Mouse (Mus musculus): ENCODE data around the gene Ube3b.

Gene Ube3b

GRCm38 (mm10) chr5:114422591-114422990 is 42.2 kb downstream of the Ube3b start:
- DNase-seq (ENCODE audit: low read depth in 2 of 2, low spot score in 2 of 2): no peak

GRCm38 (mm10) chr5:114423961-114424360 is 43.6 kb downstream of the Ube3b start:
- no peak for DNase-seq (ENCODE audit: low read depth in 2 of 2, low spot score in 2 of 2)

- DNase-seq (ENCODE audit: low read depth in 2 of 2, low spot score in 2 of 2): no peak
These were observed 46.3 kb downstream of the Ube3b start for GRCm38 (mm10) chr5:114426732-114427131.

GRCm38 (mm10) chr5:114428621-114429020 is 48.2 kb downstream of the Ube3b start:
- DNase-seq (ENCODE audit: low read depth in 2 of 2, low spot score in 2 of 2): no peak

- no peak for DNase-seq (ENCODE audit: low read depth in 2 of 2, low spot score in 2 of 2)
These were observed 49.4 kb downstream of the Ube3b start for GRCm38 (mm10) chr5:114429781-114430180.

GRCm38 (mm10) chr5:114434359-114434758 is 54.0 kb downstream of the Ube3b start:
- DNase-seq (ENCODE audit: low read depth in 2 of 2, low spot score in 2 of 2): no peak

GRCm38 (mm10) chr5:114435588-114435987 is 55.2 kb downstream of the Ube3b start:
- DNase-seq (ENCODE audit: low read depth in 2 of 2, low spot score in 2 of 2): no peak

- peak; percentile 93 to 95 for DNase-seq (ENCODE audit: low read depth in 2 of 2, low spot score in 2 of 2)
These were observed 63.4 kb downstream of the Ube3b start, which contains the start of the genes Mmab and Mvk for GRCm38 (mm10) chr5:114443566-114444367. Mmab (minus strand) TSS chr5:114444060. Mvk (plus strand) TSS chr5:114444269.

GRCm38 (mm10) chr5:114444368-114444692 is 63.9 kb downstream of the Ube3b start:
- no peak for DNase-seq (ENCODE audit: low read depth in 2 of 2, low spot score in 2 of 2)

GRCm38 (mm10) chr5:114449011-114449410 is 68.6 kb downstream of the Ube3b start:
- DNase-seq (ENCODE audit: low read depth in 2 of 2, low spot score in 2 of 2): no peak

GRCm38 (mm10) chr5:114456287-114456686 is 75.9 kb downstream of the Ube3b start:
- DNase-seq (ENCODE audit: low read depth in 2 of 2, low spot score in 2 of 2): no peak

- no peak for DNase-seq (ENCODE audit: low read depth in 2 of 2, low spot score in 2 of 2)
These were observed 76.7 kb downstream of the Ube3b start for GRCm38 (mm10) chr5:114456995-114457605.

GRCm38 (mm10) chr5:114461238-114461637 is 80.8 kb downstream of the Ube3b start:
- DNase-seq (ENCODE audit: low read depth in 2 of 2, low spot score in 2 of 2): peak; percentile 65 to 72

GRCm38 (mm10) chr5:114462067-114463040 is 81.9 kb downstream of the Ube3b start:
- DNase-seq (ENCODE audit: low read depth in 2 of 2, low spot score in 2 of 2): no peak

GRCm38 (mm10) chr5:114464561-114464960 is 84.2 kb downstream of the Ube3b start:
- DNase-seq (ENCODE audit: low read depth in 2 of 2, low spot score in 2 of 2): no peak

GRCm38 (mm10) chr5:114465641-114466040 is 85.2 kb downstream of the Ube3b start:
- no peak for DNase-seq (ENCODE audit: low read depth in 2 of 2, low spot score in 2 of 2)

GRCm38 (mm10) chr5:114467019-114467418 is 86.6 kb downstream of the Ube3b start:
- DNase-seq (ENCODE audit: low read depth in 2 of 2, low spot score in 2 of 2): no peak

- DNase-seq (ENCODE audit: low read depth in 2 of 2, low spot score in 2 of 2): no peak
These were observed 87.0 kb downstream of the Ube3b start for GRCm38 (mm10) chr5:114467430-114467829.

- no peak for DNase-seq (ENCODE audit: low read depth in 2 of 2, low spot score in 2 of 2)
These were observed 87.6 kb downstream of the Ube3b start for GRCm38 (mm10) chr5:114468007-114468406.

GRCm38 (mm10) chr5:114470359-114470758 is 90.0 kb downstream of the Ube3b start:
- no peak for DNase-seq (ENCODE audit: low read depth in 2 of 2, low spot score in 2 of 2)

Measured in CD8-positive naive resting alpha-beta T cell, adult 2 months (primary cell).